Mouse (Mus musculus): ENCODE data around the gene Plbd2. TPM values are rescaled to one million over a fixed set of nuclear protein-coding genes. Genes with fewer than 3 reads are reported as not detected.

Gene Plbd2
- polyA plus RNA-seq, 1 experiment from 2014 or later, result 29.3 TPM

GRCm38 (mm10) chr5:120434231-120434735 lies 69.1 kb downstream of the Plbd2 start:
- Histone ChIP-seq H3K9me3 (no peaks in the 10 kb centered on the region), H3K4me1 (replicated peaks) (peaks cover 49% of the 10 kb centered on the region), H3K9ac (replicated peaks) (peak overlapping the region; percentile 83), H3K36me3 (no peaks in the 10 kb centered on the region), H3K4me2 (replicated peaks) (peak overlapping the region; percentile 72), H3K27ac (peak overlapping the region; percentile 96), H3K4me3 (replicated peaks) (peak overlapping the region; percentile 62), H3K27me3 (peaks cover 92% of the 10 kb centered on the region)
- ATAC-seq, result no peak
- 2% methylated on average over 21 of the region's 21 CpGs for WGBS

Other genes starting within 250 kb of the Plbd2 start
- 44.6 and 55.0 TPM in 2 replicates for gene Lhx5, start 71.9 kb downstream of the Plbd2 start, polyA plus RNA-seq (2015; fragmentation: Nextera tagmentation; extraction: Ambion mirVana)
- 6.8 and 9.5 TPM in 2 replicates for gene Sdsl, start 30.8 kb downstream of the Plbd2 start, polyA plus RNA-seq (2015; fragmentation: Nextera tagmentation; extraction: Ambion mirVana)
- gene Sds, start 27.1 kb downstream of the Plbd2 start, polyA plus RNA-seq (2015; fragmentation: Nextera tagmentation; extraction: Ambion mirVana), result 0.32 TPM in 1 of 2 replicates, not detected in the other
- 2.3 and 2.4 TPM in 2 replicates for gene Slc8b1, start 7.5 kb upstream of the Plbd2 start, polyA plus RNA-seq (2015; fragmentation: Nextera tagmentation; extraction: Ambion mirVana)
- gene Tpcn1, start 85.0 kb upstream of the Plbd2 start, polyA plus RNA-seq (2015; fragmentation: Nextera tagmentation; extraction: Ambion mirVana), result 12.6 and 15.6 TPM in 2 replicates
- 1.4 and 2.0 TPM in 2 replicates for gene Iqcd, start 85.4 kb upstream of the Plbd2 start, polyA plus RNA-seq (2015; fragmentation: Nextera tagmentation; extraction: Ambion mirVana)
- gene Rita1, start 109.0 kb upstream of the Plbd2 start, polyA plus RNA-seq (2015; fragmentation: Nextera tagmentation; extraction: Ambion mirVana), result 23.0 and 23.9 TPM in 2 replicates
- gene Ddx54, start 109.1 kb upstream of the Plbd2 start, polyA plus RNA-seq (2015; fragmentation: Nextera tagmentation; extraction: Ambion mirVana), result 43.9 and 44.3 TPM in 2 replicates
- gene Cfap73, start 130.6 kb upstream of the Plbd2 start, polyA plus RNA-seq (2015; fragmentation: Nextera tagmentation; extraction: Ambion mirVana), result not detected in 2 replicates
- gene Rasal1, start 145.2 kb upstream of the Plbd2 start, polyA plus RNA-seq (2015; fragmentation: Nextera tagmentation; extraction: Ambion mirVana), result 0.15 TPM in 1 of 2 replicates, not detected in the other
- gene Dtx1, start 208.3 kb upstream of the Plbd2 start, polyA plus RNA-seq (2015; fragmentation: Nextera tagmentation; extraction: Ambion mirVana), result 25.1 and 34.2 TPM in 2 replicates
- gene Oas2, start 246.2 kb upstream of the Plbd2 start, polyA plus RNA-seq (2015; fragmentation: Nextera tagmentation; extraction: Ambion mirVana), result 0.07 and 0.17 TPM in 2 replicates

All from midbrain, embryonic 13.5 days (tissue).